Mouse (Mus musculus) bone marrow, adult 2 months (tissue): Measurements from ENCODE around the gene Gng5. TPM values are rescaled to one million over a fixed set of nuclear protein-coding genes. Genes with fewer than 3 reads are reported as not detected.

ENCODE experiments used
- H3K27ac ChIP-seq: fragments of 200-500 bp; 2 replicates; pipeline ENCODE4 v1.5.1; 2012; ENCODE audit warnings: low read depth, mild to moderate bottlenecking, control low read depth, inconsistent platforms, low read length; ENCODE audit not compliant: control insufficient read depth, poor library complexity, insufficient read depth
- H3K4me1 ChIP-seq: fragments of 200-500 bp; 2 replicates; pipeline ENCODE4 v1.6.1; 2011; ENCODE audit warnings: low read length; ENCODE audit not compliant: control insufficient read depth, insufficient read depth
- H3K4me3 ChIP-seq: fragments of 200-500 bp; replicated peaks from 2 replicates; pipeline ENCODE3; 2011; ENCODE audit warnings: mild to moderate bottlenecking, low read depth, low read length, control low read depth; ENCODE audit not compliant: control insufficient read depth
- CTCF ChIP-seq: fragments of 200-500 bp; IDR thresholded peaks from 2 replicates; pipeline ENCODE4 v1.5.1; 2011; ENCODE audit warnings: low read length, control low read depth; ENCODE audit not compliant: control insufficient read depth, insufficient read depth
- POLR2A ChIP-seq: fragments of 200-500 bp; IDR thresholded peaks from 2 replicates; pipeline ENCODE4 v1.6.1; 2011; ENCODE audit warnings: low read depth, mild to moderate bottlenecking, control low read depth, low read length, borderline replicate concordance; ENCODE audit not compliant: control insufficient read depth
- WGBS: fragments of 180-500 bp; shearing (Covaris S2); methylation state at CpG from one replicate; pipeline ENCODE4 v1.1.7; 2018; 5-methylcytosine and 5-hydroxymethylcytosine counted together
- polyA plus RNA-seq: library from polyadenylated mRNA; stranded (reverse); fragments of >200 nt; gene quantifications from 2 replicates; pipeline ENCODE4 v1.2.4, GENCODE M21; 2011; ENCODE audit warnings: low replicate concordance; ENCODE audit not compliant: missing spikeins, insufficient read depth, insufficient read length

The Gng5 gene
- polyA plus RNA-seq, 1 experiment: 87.8 TPM

DNA sequence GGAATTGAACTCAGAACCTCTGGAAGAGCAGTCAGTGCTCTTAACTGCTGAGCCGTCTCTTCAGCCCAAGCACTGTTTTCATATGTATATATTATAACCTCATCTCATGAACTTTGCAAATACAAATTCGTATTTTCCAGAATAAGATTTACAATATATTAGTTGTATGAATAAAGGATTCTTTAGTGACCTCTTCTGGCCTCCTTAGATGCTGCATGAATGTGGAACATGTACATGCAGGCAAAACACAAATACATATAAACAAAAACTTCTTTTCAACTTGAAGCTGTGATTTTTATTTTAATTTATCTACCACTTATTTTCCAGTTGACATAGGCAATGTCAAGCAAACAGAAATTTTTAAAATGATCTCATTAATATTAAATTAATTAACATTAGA lies 17.6 kb upstream of the Gng5 start:
- TF ChIP-seq POLR2A (no peak), CTCF (no peak)
- WGBS: 63% methylated on average over 2 of the region's 2 CpGs
- Histone ChIP-seq H3K4me3 (no peak overlapping the region), H3K27ac (no peak overlapping the region), H3K4me1 (no peaks in the 10 kb centered on the region)

DNA sequence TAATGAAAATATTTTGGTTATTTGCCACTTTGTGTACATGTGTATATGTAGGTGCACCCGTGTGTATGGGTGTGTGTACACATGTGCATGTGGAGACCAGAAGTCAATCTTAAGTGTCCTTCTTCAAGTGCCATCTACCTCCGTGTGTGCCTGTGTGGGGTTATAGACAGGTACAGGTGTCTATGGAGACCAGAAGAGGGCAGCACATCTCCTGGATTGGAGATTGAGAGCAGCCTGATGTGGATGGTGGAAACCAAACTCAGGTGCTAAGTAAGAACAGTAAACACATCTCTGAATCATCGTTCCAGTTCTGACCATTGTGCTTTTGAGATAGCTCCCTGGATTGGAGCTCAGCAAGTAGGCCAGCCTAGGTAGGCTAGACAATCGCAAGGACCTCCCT lies 13.1 kb upstream of the Gng5 start:
- WGBS: 85% methylated on average over 4 of the region's 4 CpGs

DNA sequence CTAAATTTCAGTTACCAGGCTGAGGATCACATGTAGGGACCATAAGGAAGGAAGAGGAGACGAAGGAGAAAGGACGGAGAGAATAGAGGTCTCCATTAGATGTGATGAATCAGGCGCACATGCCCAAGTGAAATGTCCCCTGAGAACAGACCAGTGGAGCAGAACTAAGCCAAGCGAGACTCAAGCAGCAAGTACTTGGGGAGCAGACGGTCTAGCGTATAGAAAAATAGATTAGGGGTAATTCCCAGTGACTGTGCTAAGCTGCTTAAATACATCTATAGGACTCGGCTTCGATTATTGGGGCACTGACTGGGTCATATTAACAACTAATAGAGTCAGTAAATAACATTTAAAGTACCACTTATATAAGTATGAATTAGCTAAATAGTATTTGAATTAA lies 4.7 kb upstream of the Gng5 start:
- no peak overlapping the region for H3K27ac ChIP-seq
- no peak overlapping the region for H3K4me3 ChIP-seq
- TF ChIP-seq CTCF (no peak), POLR2A (no peak)
- WGBS: 84% methylated on average over 8 of the region's 8 CpGs
- H3K4me1 ChIP-seq: no peaks in the 10 kb centered on the region

More for the DNA sequence above, 13.1 kb upstream of the Gng5 start:
- Histone ChIP-seq H3K4me3 (no peak overlapping the region), H3K27ac (no peak overlapping the region), H3K4me1 (no peaks in the 10 kb centered on the region)
- TF ChIP-seq CTCF: no peak
- TF ChIP-seq POLR2A: no peak

DNA sequence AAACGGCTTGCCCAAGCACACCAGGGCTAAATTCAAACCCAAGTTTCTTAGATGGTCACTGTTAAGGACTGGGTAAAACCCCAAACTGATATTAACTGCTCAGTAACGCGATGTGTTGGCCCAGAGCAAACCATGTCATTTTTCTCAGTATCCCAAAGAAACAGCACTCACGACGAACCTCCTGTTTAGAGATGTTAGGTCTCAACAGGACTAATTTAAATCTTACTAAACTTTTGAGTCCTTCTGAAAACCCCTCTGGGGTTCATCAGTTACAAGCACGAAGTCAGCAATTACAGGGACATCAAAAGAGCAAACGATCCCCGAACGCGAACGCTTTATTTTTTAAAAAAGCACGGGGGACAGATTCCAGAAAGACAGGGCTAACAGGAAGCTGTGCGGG lies 618 bp upstream of the Gng5 start:
- Histone ChIP-seq H3K27ac (peak overlapping the region; percentile 98), H3K4me3 (peak overlapping the region; percentile 72), H3K4me1 (peaks cover 2% of the 10 kb centered on the region)
- 2% methylated on average over 13 of the region's 13 CpGs for WGBS
- TF ChIP-seq POLR2A (no peak), CTCF (no peak)

DNA sequence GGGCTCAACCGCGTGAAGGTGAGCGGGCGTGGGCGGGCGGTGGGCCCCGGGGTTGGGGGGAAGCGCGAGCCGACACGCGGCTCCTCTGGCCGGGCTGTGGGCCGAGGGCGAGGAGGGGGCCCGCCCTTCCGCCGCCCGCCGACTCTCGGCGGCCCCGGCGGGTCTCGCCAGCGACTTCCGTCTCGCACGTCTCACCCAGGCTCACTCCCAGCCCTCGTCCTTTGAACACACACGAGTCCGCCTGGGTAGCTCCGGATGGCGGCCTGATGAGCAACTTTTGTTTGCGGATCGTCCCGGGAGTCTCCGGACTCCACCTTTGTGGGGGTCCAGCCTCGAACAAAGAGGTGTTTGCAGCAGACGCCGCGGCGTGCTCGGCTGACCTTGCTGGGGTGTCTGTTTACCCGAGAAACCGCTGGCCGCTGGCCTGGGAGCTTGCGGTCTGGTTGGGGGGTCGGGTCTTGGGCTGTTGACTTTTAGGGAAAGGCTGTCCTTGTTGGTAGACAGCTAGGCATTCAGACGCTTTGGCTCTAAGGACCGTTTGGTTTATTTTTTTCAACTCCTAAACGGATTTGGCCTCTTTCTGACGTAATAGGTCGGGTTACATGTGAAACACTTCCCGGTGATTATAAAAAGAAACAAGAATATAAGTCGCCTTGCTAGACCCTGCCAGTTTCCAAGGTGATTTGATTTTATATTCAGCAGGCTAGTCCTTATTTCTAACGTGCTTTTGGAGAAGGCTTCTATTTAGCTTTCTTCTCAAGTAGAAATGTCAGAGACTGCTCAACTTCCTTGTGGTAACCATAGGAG lies 599 bp downstream of the Gng5 start:
- H3K27ac ChIP-seq: peak overlapping the region; percentile 98
- H3K4me3 ChIP-seq: peak overlapping the region; percentile 91
- WGBS: under 1% methylated on average over 57 of the region's 57 CpGs
- TF ChIP-seq POLR2A (no peak), CTCF (no peak)
- H3K4me1 ChIP-seq: peaks cover 2% of the 10 kb centered on the region

DNA sequence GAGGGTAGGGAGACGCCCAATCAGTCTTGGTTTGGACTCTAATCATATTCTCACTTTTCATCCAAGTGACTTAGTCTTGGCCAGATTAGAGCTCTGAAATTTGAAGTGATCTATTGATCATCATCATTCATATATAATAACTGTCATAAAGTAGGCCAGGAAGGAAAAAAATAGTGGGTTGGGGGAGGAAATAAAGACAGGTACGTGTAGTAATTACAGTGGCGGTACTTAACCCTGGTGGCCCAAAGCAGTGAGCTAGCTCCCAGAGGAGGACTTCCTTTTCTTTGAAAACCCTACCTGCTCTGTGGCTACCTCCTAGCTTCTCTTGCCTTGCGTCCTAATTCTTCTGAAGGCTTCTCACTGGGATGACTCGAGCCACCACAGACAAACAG lies 1.2 kb downstream of the Gng5 start:
- Histone ChIP-seq H3K27ac (no peak overlapping the region), H3K4me3 (peak overlapping the region; percentile 91), H3K4me1 (peaks cover 2% of the 10 kb centered on the region)
- 7% methylated on average over 5 of the region's 5 CpGs for WGBS
- no peak for TF ChIP-seq POLR2A
- TF ChIP-seq CTCF: no peak

DNA sequence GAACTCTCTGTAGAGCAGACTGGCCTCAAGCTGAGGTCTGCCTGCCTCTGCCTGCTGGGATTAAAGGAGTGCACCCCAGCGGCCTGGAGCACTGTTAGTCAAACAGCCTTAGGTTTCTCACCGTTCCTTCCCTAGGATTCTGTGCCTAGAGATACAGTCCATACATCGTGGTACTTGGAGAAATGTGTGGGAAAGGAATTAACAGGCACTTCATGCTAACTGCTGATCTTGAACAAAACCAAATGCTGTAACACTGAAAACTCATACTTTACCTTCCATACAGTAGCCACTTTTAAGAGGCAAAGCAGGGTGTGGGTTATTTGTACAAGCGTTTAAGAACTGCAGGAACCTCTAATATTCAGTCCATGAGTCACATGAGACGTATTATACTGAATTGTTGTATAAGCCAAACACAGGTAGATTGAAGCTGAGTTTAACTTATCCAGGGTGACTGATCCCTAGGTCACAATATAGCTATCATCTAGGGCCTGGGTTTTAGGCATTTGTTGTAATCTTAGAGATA lies 2.1 kb downstream of the Gng5 start:
- TF ChIP-seq POLR2A (no peak), CTCF (no peak)
- H3K4me1 ChIP-seq: peaks cover 2% of the 10 kb centered on the region
- no peak overlapping the region for H3K27ac ChIP-seq
- WGBS: 61% methylated on average over 5 of the region's 5 CpGs
- H3K4me3 ChIP-seq: peak overlapping the region; percentile 25

DNA sequence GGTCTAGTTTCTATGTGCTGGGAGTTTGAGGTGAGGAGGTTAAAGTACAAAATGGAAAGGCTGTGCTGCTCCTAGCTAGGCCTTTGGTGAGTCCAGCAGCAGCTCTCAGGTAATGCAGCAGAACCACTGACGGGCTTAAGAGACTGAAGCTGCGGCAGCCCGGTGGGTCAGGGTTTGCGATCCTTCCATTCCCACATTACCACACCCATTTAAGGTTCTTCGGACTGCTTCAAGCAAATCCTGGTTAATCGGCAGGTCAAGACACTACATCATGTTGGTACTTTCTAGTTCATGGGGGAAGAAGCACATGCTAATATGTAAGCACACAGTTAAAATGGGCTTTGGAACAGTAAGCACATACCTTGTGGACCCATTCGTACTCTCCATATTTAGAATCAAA lies 7.1 kb downstream of the Gng5 start:
- 95% methylated on average over 7 of the region's 7 CpGs for WGBS
- TF ChIP-seq POLR2A (no peak), CTCF (no peak)
- no peak overlapping the region for H3K27ac ChIP-seq
- H3K4me1 ChIP-seq: no peaks in the 10 kb centered on the region
- no peak overlapping the region for H3K4me3 ChIP-seq
